Mouse (Mus musculus): ENCODE results near the gene Rps15a.

The Rps15a gene

GRCm38 (mm10) chr7:118115877-118116568 is at the start of gene Rps15a:
Gene Rps15a (minus strand): TSS chr7:118116188.
- peak; percentile 96 to 97 for DNase-seq

- DNase-seq, result no peak
These were observed 47.0 kb upstream of the Rps15a start for GRCm38 (mm10) chr7:118163006-118163405.

- DNase-seq, result peak in 1 of 2 experiments; percentile 27
These were observed 44.1 kb upstream of the Rps15a start for GRCm38 (mm10) chr7:118160121-118160520.

GRCm38 (mm10) chr7:118156461-118156860 is 40.5 kb upstream of the Rps15a start:
- peak; percentile 36 to 44 for DNase-seq

- DNase-seq, result no peak
These were observed 38.2 kb upstream of the Rps15a start for GRCm38 (mm10) chr7:118154150-118154549.

GRCm38 (mm10) chr7:118143602-118144001 is 27.6 kb upstream of the Rps15a start:
- DNase-seq, result no peak

GRCm38 (mm10) chr7:118143123-118143522 is 27.1 kb upstream of the Rps15a start:
- DNase-seq, result no peak

GRCm38 (mm10) chr7:118141271-118141670 is 25.3 kb upstream of the Rps15a start:
- DNase-seq, result no peak

- DNase-seq, result no peak
These were observed 19.1 kb upstream of the Rps15a start for GRCm38 (mm10) chr7:118135128-118135527.

- peak; percentile 93 to 95 for DNase-seq
These were observed 13.5 kb upstream of the Rps15a start, which contains the start of gene Arl6ip1 for GRCm38 (mm10) chr7:118129430-118130041. Gene Arl6ip1 (minus strand): TSS chr7:118129662.

- peak; percentile 47 to 51 for DNase-seq
These were observed 13.0 kb upstream of the Rps15a start for GRCm38 (mm10) chr7:118128925-118129429.

GRCm38 (mm10) chr7:118126219-118126875 is 10.4 kb upstream of the Rps15a start:
- no peak for DNase-seq

- no peak for DNase-seq
These were observed 9.7 kb upstream of the Rps15a start for GRCm38 (mm10) chr7:118125736-118126135.

GRCm38 (mm10) chr7:118123512-118124411 is 7.8 kb upstream of the Rps15a start:
- no peak for DNase-seq

- no peak for DNase-seq
These were observed 6.2 kb upstream of the Rps15a start for GRCm38 (mm10) chr7:118122235-118122634.

- no peak for DNase-seq
These were observed 4.7 kb upstream of the Rps15a start for GRCm38 (mm10) chr7:118120654-118121053.

- no peak for DNase-seq
These were observed 4.0 kb upstream of the Rps15a start for GRCm38 (mm10) chr7:118119946-118120345.

GRCm38 (mm10) chr7:118119142-118119541 is 3.2 kb upstream of the Rps15a start:
- DNase-seq, result no peak

- DNase-seq, result no peak
These were observed 2.4 kb upstream of the Rps15a start for GRCm38 (mm10) chr7:118118426-118118825.

GRCm38 (mm10) chr7:118117539-118118210 is 1.7 kb upstream of the Rps15a start:
- DNase-seq, result no peak

GRCm38 (mm10) chr7:118116787-118117538 is 975 bp upstream of the Rps15a start:
- no peak for DNase-seq
